Mouse (Mus musculus): ENCODE data around the gene Lpcat3. TPM values are rescaled to one million over a fixed set of nuclear protein-coding genes. Genes with fewer than 3 reads are reported as not detected.
"Not testable (repeated sequence)": the region's sequence is repeated elsewhere in the genome, so short reads cannot be mapped to it uniquely, and the experiment has no call there.

Lpcat3 gene
- 38.8 and 44.1 TPM in 2 replicates for polyA plus RNA-seq (2016; fragmentation: Nextera tagmentation; extraction: Ambion mirVana)

DNA sequence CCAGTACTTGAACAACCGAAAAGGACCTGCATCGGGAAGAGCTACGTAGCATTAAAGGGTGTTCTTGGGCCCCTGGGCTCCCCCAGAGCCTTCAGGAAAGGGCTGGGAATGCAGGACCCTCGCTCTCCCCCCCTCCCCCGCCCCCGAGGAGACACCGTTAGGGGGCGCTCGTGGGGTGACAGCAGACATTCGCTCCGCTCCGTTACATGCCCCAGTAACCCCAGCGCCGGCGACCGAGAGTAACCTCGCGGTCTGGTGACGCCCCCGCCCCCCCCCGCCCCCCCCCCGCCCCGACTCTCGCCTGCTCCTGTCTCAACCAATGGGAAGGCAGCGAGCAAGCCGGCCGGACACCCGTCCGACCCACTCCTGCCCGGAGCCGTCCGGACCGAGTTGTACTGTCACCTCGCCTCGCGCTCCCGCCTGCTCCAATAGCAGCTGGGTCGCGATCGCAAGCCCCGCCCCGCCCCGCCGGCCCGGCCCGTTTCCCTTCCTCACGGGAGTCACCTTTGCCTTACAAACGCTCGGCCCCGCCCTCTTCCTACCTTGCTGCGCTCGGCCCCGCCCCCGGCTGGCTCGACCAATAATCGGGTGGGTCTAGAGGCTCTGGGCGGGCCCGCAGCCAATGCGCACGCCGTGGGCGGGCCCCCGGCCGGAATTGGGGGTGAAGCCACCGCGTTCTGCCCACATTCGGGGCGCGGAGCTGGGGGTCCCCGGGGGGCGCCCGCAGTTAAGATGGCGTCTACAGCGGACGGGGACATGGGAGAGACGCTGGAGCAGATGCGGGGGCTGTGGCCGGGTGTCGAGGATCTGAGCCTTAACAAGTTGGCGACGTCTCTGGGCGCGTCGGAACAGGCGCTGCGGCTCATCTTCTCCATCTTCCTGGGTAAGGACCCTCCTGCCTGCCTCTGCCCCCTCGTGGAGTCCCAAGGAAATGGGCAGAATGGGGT is at the start of gene Lpcat3:
Gene Lpcat3 (plus strand): TSS at position 551 of the 947 bp plus-strand sequence.
- H3K27me3 ChIP-seq (ENCODE audit: poor library complexity, severe bottlenecking), result no peaks in the 10 kb centered on the region
- H3K27ac ChIP-seq, result peak within 1 kb of the TSS; percentile 89
- DNase-seq (ENCODE audit: extremely low spot score, low spot score), result peak; percentile 99
- H3K36me3 ChIP-seq (replicated peaks), result peaks cover 7% of the 10 kb centered on the region; the same call in 1 of the 2 replicates
- H3K4me1 ChIP-seq, result peaks cover 19% of the 10 kb centered on the region
- H3K9me3 ChIP-seq, result no peaks in the 10 kb centered on the region
- peak within 1 kb of the TSS; percentile 78 for H3K4me3 ChIP-seq
- under 1% methylated on average over 60 of the region's 87 CpGs for WGBS

DNA sequence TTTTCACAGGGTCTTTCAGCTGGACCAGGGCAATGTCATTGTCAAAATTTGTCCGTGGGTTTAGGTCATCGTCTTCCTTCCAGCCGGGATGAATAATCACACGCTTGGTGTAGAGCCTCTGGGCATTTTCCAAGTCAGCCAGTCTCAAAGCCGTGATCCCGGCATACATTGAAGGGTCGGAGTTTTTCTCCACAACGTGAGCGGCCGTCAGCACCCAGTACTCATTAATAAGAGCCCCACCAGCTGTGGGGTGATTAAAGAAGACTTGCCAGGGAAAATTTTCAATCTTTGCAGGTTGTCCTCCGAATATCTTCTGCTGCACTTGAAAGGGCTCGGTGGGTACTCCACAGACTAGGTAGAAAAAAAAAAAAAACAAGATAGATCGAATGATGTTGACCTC is 37.2 kb upstream of the Lpcat3 start:
- no peaks in the 10 kb centered on the region for H3K4me1 ChIP-seq
- H3K36me3 ChIP-seq (replicated peaks), result no peaks in the 10 kb centered on the region
- 91% methylated on average over 13 of the region's 13 CpGs for WGBS
- H3K27ac ChIP-seq, result no peak overlapping the region
- H3K27me3 ChIP-seq (ENCODE audit: poor library complexity, severe bottlenecking), result no peaks in the 10 kb centered on the region
- H3K9me3 ChIP-seq, result peaks cover 4% of the 10 kb centered on the region; the same call in 1 of the 2 replicates
- DNase-seq (ENCODE audit: extremely low spot score, low spot score), result no peak
- H3K4me3 ChIP-seq, result no peak overlapping the region

DNA sequence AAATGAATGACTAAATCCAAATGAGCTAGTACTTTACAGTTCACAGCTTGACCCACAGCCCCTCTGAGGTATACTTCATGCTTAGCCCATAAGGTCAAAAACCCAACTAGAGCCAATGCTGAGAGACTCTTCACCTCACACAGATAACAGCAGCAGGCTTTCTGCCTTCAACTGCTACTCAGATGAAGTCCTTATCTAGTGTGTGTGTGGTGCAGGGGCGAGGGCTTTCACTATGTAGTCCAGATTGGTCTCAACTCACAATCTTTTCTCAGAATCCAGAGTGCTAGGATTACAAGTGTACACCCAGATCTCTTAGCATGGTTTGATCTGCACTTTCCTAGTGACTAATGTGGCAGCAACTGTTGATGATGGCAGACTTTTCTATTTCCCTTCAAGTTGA is 36.6 kb upstream of the Lpcat3 start:
- not testable (repeated sequence) for H3K4me1 ChIP-seq; H3K27me3 ChIP-seq (ENCODE audit: poor library complexity, severe bottlenecking); H3K9me3 ChIP-seq; H3K36me3 ChIP-seq (replicated peaks); H3K4me3 ChIP-seq; DNase-seq (ENCODE audit: extremely low spot score, low spot score); H3K27ac ChIP-seq
- WGBS, result 56% methylated on average over 1 of the region's 1 CpGs

DNA sequence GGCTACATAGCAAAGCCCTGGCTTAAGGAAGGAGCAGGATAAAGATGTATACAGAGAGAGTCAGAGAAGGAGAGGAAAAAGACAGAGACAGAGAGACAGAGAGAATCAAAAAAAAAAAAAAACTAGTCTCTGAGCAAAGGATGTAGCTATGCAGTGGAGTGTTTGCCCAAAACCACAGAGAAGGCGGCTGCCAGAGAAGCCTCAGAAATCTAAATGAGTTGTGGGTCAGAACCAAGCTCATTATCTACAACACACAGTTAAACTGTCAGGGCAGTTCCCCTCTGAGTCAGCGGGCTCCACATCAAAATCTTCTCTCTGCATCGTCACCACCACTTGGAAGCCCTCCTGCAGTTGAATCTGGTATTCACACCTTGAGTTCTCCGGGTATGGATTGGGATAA is 32.1 kb upstream of the Lpcat3 start:
- WGBS, result 88% methylated on average over 4 of the region's 4 CpGs
- Histone ChIP-seq H3K9me3 (no peaks in the 10 kb centered on the region), H3K36me3 (replicated peaks) (no peaks in the 10 kb centered on the region), H3K4me3 (no peak overlapping the region), H3K4me1 (no peaks in the 10 kb centered on the region), H3K27me3 (ENCODE audit: poor library complexity, severe bottlenecking) (no peaks in the 10 kb centered on the region), H3K27ac (no peak overlapping the region)
- no peak for DNase-seq (ENCODE audit: extremely low spot score, low spot score)

DNA sequence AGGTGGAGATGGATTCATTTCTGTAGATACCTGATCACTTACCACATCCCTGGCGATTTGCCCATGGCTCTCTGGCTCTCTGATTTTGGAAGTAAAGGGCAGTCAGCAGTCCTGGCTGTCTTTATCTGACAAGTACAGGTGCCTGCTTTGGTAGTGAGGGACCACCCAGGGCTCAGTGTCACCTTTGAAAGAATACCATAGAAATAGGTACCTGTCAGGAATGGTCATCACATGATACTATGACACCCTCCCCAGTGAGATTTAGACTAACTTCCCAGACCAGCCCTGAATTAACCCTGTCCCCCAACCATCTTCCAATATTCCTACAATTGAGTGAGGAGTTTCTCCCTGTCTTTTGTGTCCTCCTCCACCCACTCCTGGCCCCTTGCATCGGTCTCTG is 26.8 kb upstream of the Lpcat3 start, which contains the start of gene C1s2:
Gene C1s2 (minus strand): TSS at position 101 of the 400 bp plus-strand sequence.
- H3K9me3 ChIP-seq; H3K36me3 ChIP-seq (replicated peaks); DNase-seq (ENCODE audit: extremely low spot score, low spot score); H3K27me3 ChIP-seq (ENCODE audit: poor library complexity, severe bottlenecking); H3K27ac ChIP-seq; H3K4me3 ChIP-seq; H3K4me1 ChIP-seq: not testable (repeated sequence)
- WGBS, result 90% methylated on average over 2 of the region's 2 CpGs

DNA sequence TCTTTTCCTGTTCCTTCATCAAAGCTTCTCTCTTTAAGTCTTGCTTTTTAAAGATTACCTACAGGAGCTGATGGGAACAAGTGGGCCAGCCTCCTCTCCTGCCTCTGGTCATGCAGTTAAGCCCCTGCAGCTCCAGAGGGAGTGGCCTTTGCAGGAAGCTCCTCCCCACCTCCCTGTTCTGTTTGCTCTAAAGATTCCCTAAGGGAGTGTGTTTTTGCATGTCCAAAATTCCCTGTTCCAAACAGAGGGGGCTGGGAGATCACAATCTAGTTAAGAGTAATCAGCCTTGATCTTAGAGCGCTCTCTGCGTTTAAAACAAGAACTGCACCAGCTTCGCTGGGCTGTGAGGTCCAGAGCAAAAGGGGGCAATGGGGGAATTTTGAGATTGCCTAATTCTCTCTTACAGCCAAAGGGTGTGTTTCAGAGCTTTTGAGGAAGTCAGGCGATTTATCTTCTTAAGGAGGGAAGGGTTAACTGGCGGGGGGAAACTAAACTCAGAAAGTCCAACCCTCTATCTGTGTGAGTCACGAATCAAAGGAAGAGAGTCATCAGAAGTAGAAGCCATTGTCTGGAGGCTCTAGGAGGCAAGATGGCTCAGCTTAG is 25.9 kb upstream of the Lpcat3 start:
- H3K27me3 ChIP-seq (ENCODE audit: poor library complexity, severe bottlenecking); H3K4me1 ChIP-seq; H3K9me3 ChIP-seq; DNase-seq (ENCODE audit: extremely low spot score, low spot score); H3K36me3 ChIP-seq (replicated peaks); H3K27ac ChIP-seq; H3K4me3 ChIP-seq: not testable (repeated sequence)
- WGBS, result 44% methylated on average over 6 of the region's 6 CpGs

DNA sequence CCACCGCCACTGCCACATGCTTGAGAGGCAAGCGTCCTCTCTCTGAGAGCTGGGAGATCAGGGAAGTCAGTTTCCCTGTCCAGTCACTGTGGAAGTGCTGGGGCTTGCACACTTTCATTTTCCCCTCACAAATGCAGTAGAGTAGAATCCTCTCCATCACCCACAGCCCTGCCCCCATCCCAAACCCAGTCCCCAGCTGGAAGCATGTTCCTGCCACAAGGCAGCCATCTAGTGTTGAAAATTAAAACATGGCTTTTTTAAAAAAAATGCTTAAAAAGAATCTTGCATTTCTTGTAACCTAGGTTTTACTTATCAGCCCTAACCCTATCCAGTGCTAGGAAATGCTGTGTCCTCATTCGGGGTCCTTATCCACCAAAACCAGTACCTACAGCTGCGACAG is 22.8 kb upstream of the Lpcat3 start:
- Histone ChIP-seq H3K36me3 (replicated peaks) (no peaks in the 10 kb centered on the region), H3K27ac (no peak overlapping the region), H3K27me3 (ENCODE audit: poor library complexity, severe bottlenecking) (no peaks in the 10 kb centered on the region), H3K4me1 (no peaks in the 10 kb centered on the region), H3K4me3 (no peak overlapping the region), H3K9me3 (no peaks in the 10 kb centered on the region)
- DNase-seq (ENCODE audit: extremely low spot score, low spot score), result no peak
- WGBS, result 78% methylated on average over 4 of the region's 4 CpGs

DNA sequence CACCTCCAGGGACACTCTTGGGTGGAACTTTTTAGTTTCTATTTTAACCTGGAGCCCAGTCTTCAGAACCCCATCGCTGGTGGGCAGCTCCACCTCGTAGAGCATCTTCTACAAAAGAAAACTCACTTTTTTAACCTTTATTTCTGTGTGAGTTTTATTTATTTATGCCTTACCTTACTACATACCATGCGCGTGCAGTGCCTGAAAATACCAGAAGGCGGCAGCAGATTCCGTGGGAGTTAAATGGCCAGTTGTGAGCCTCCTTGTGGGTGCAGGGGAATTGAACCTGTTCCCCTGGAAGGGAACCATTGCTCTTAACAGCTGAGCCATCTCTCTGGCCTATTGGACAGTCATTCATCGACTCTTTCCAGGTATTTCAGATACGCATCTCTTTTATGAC is 21.8 kb upstream of the Lpcat3 start:
- Histone ChIP-seq H3K27ac (no peak overlapping the region), H3K4me1 (no peaks in the 10 kb centered on the region), H3K9me3 (no peaks in the 10 kb centered on the region), H3K4me3 (no peak overlapping the region), H3K27me3 (ENCODE audit: poor library complexity, severe bottlenecking) (no peaks in the 10 kb centered on the region), H3K36me3 (replicated peaks) (no peaks in the 10 kb centered on the region)
- peak; percentile 47 for DNase-seq (ENCODE audit: extremely low spot score, low spot score)
- WGBS, result 43% methylated on average over 8 of the region's 8 CpGs

DNA sequence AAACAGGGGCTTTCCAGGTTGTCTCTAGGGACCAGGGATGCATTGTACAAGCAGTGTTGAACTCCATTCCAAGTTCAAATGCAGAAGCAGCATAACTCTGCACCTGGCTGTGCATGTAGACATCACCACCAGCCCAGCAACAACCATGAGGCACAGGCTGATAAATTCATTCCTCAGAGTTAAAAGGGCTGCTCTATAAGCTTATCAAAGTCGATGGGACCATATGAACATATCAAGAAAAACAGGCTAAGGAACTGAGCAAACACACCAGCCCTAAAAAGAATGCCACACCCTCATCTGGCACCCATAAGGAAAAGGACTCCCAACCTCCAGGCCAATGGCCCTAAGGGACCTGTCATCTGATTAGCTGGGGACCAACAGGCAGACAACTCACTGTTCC is 16.4 kb upstream of the Lpcat3 start:
- Histone ChIP-seq H3K9me3 (no peaks in the 10 kb centered on the region), H3K4me3 (no peak overlapping the region), H3K36me3 (replicated peaks) (no peaks in the 10 kb centered on the region), H3K4me1 (no peaks in the 10 kb centered on the region), H3K27ac (no peak overlapping the region), H3K27me3 (ENCODE audit: poor library complexity, severe bottlenecking) (no peaks in the 10 kb centered on the region)
- DNase-seq (ENCODE audit: extremely low spot score, low spot score), result no peak
- WGBS, result 74% methylated on average over 1 of the region's 1 CpGs

DNA sequence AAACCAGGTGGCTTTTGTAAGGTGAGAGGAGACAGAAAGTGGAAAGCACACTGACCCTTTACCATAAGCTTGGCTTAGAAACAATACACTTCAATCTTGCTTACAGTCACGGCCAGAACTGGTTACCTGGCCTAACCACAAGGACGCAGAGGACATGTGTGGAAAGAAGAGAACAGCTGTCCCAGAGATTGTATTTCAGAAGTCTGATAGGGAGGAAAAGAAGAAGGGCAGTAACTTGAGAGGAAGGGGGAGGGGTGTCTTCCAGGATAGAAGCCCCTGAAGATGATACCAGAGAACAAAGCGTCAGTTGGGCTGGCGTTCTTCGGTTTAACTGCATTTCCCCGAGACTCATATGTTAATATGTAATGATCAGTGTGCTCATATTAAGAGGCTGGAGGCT is 6.9 kb upstream of the Lpcat3 start:
- no peak overlapping the region for H3K27ac ChIP-seq
- H3K4me1 ChIP-seq, result no peaks in the 10 kb centered on the region
- no peak for DNase-seq (ENCODE audit: extremely low spot score, low spot score)
- no peaks in the 10 kb centered on the region for H3K27me3 ChIP-seq (ENCODE audit: poor library complexity, severe bottlenecking)
- 81% methylated on average over 6 of the region's 6 CpGs for WGBS
- no peaks in the 10 kb centered on the region for H3K36me3 ChIP-seq (replicated peaks)
- H3K4me3 ChIP-seq, result no peak overlapping the region
- H3K9me3 ChIP-seq, result peaks cover 12% of the 10 kb centered on the region

DNA sequence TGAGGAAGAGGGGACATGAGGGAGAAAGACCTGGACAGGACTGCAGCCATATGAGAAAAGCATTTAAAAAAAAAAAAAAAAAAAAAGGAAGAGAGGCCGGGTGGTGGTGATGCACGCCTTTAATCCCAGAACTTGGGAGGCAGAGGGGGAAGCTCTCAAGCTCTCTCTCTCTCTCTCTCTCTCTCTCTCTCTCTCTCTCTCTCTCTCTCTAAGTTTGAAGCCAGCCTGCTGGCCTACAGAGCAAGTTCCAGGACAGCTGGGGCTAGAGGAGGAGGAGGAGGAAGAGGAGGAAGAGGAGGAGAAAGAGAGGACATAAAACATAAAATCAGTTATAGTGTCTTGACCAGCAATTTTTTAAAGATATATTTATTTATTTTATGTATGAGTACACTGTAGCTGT is 4.8 kb upstream of the Lpcat3 start:
- H3K4me1 ChIP-seq, result peaks cover 7% of the 10 kb centered on the region; the same call in 1 of the 2 replicates
- 77% methylated on average over 2 of the region's 2 CpGs for WGBS
- peaks cover 9% of the 10 kb centered on the region; the same call in 1 of the 2 replicates for H3K9me3 ChIP-seq
- DNase-seq (ENCODE audit: extremely low spot score, low spot score), result no peak
- H3K27me3 ChIP-seq (ENCODE audit: poor library complexity, severe bottlenecking), result no peaks in the 10 kb centered on the region
- no peaks in the 10 kb centered on the region for H3K36me3 ChIP-seq (replicated peaks)
- no peak overlapping the region for H3K4me3 ChIP-seq
- no peak overlapping the region for H3K27ac ChIP-seq

DNA sequence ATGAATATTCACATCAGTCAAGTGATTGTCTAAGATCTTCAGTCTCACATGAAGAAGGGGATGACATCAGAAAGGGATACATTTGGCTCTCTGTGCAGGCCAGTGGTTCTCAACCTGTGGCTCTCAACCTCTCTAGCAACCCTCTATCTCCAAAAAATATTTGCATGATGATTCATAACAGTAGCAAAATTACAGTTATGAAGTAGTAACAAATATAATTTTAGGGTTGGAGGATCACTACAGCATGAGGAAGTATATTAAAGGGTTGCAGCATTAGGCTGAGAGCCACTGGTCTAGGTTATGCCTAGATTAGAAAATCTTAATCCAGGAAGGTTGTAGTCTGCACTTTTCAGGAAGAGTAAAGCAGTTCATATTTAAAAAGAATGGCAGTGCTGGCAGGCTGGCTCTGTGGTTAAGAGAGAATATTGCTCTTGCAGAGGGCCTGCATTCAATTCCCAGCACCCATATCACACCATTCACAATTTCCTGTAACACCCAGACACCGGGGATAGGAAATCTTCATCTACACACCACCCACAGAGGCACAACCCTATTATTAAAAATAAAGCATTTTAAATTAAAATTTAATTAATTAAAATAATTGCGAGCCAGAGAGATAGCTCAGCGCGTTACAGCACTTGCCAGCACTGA is 1.5 kb upstream of the Lpcat3 start:
- DNase-seq (ENCODE audit: extremely low spot score, low spot score), result no peak
- Histone ChIP-seq H3K36me3 (replicated peaks) (peaks cover 7% of the 10 kb centered on the region; the same call in 1 of the 2 replicates), H3K4me1 (peaks cover 19% of the 10 kb centered on the region), H3K27me3 (ENCODE audit: poor library complexity, severe bottlenecking) (no peaks in the 10 kb centered on the region), H3K4me3 (no peak overlapping the region), H3K27ac (no peak overlapping the region), H3K9me3 (no peaks in the 10 kb centered on the region)
- 94% methylated on average over 4 of the region's 4 CpGs for WGBS

DNA sequence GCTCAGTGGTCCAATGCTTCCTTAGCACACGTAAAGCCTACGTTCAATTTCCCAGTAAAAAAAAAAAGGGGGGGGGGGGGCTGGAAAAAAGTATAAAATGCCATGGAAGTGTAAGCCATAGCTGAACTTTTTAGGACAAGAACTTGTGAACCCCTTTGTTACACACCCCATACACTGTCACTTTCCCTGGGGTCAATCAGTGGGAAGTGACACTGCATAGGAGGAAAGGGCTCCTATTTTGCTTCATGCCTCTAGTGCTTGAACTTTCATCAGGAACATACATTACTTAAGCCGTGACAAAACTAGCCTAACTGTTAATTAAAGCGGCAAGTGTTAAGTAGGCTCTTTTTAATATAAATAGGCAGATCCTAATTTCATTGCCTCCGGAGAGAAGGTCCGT is 832 bp upstream of the Lpcat3 start:
- Histone ChIP-seq H3K36me3 (replicated peaks) (peaks cover 7% of the 10 kb centered on the region; the same call in 1 of the 2 replicates), H3K4me3 (peak overlapping the region; percentile 78), H3K27ac (peak overlapping the region; percentile 89), H3K4me1 (peaks cover 19% of the 10 kb centered on the region), H3K27me3 (ENCODE audit: poor library complexity, severe bottlenecking) (no peaks in the 10 kb centered on the region), H3K9me3 (no peaks in the 10 kb centered on the region)
- DNase-seq (ENCODE audit: extremely low spot score, low spot score), result no peak
- WGBS, result 34% methylated on average over 6 of the region's 6 CpGs
